Mouse (Mus musculus): Measurements from ENCODE around the gene Ahcyl1. TPM values are rescaled to one million over a fixed set of nuclear protein-coding genes. Genes with fewer than 3 reads are reported as not detected.

Gene Ahcyl1
- polyA plus RNA-seq (2012; rRNA removed), result 22.9 and 30.1 TPM in 2 replicates
- 28.6 and 29.8 TPM in 2 replicates for polyA plus RNA-seq (2014; fragmentation: Nextera tagmentation; extraction: Ambion mirVana)

DNA sequence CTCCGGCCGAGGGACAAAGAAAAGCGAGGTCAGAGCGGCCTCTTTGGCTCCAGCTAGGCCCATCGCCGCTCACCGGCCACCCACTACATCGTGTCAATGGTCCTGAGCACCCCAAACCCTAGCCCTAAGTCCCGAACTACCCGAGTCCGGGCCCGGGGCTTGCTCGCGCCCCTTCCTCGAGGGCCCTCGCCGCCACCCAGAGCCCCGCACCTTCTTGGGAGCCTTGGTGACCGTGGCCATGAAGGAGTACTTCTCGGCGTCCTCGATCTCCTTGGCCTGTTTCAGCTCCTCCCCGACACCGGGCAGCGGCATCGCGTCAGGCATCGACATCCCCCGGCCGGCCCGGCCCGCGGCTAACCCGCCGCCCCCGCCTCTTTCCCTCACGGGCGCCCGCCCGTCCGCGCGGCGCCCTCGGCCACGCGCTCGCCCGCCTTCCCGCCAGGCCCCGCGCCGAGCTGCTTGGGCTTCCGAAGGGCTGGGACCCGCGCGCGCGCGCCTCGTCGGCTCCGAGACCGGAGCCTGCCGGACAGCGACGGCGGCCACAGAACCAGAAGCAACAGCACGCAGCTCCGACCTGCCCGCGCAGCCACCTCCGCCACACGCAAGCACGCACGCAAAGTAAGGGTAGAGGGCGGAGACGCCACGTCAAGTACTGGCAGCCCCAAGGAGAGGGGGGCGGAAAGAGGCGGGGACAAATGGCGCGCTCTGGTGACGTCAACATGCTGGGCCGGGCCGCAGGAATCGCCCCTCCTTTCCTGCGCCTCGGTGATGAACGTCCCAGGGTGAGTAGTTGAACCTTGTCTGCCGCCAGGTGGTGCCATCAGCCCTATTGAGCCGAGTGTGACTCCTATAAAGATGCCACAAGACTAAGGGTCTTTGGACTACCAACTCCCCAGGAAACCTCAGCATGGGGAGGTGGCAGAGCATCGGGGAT lies at the start of gene Ahcyl1:
Gene Ahcyl1 (minus strand): TSS at position 613 of the 934 bp plus-strand sequence.
- Histone ChIP-seq H3K9me3 (ENCODE audit: control insufficient read depth, low read length) (no peaks in the 10 kb centered on the region), H3K36me3 (replicated peaks; ENCODE audit: control insufficient read depth, insufficient read depth, low read depth) (no peaks in the 10 kb centered on the region), H3K4me3 (ENCODE audit: insufficient read depth in 1 of 2, low read depth in 2 of 2, low read length in 2 of 2) (peak within 1 kb of the TSS; percentile 94 to 96), H3K4me1 (replicated peaks; ENCODE audit: control insufficient read depth in 2 of 2, insufficient read depth in 2 of 2, low read length in 1 of 2) (peaks cover 8 to 16% of the 10 kb centered on the region in 2 experiments), H3K27ac (peak within 1 kb of the TSS; percentile 52), H3K27me3 (ENCODE audit: control insufficient read depth, insufficient read depth, low read length) (no peaks in the 10 kb centered on the region), H3K9ac (replicated peaks) (peak within 1 kb of the TSS; percentile 94), H3K4me2 (ENCODE audit: low read depth) (peak within 1 kb of the TSS; percentile 98)
- under 1% methylated on average over 93 of the region's 93 CpGs for WGBS (ENCODE audit: insufficient replicate concordance)
- TF ChIP-seq EP300 (IDR thresholded peaks at IDR 0.05; ENCODE audit: low read depth) (no peak), CTCF (IDR thresholded peaks at IDR 0.05; ENCODE audit: low read depth) (peak; percentile 96)
- DNase-seq (ENCODE audit: low read depth in 3 of 3, low spot score in 3 of 3) (peak; percentile 93 to 94 (median 93)), ATAC-seq (ENCODE audit: insufficient read depth) (peak; percentile 94)

DNA sequence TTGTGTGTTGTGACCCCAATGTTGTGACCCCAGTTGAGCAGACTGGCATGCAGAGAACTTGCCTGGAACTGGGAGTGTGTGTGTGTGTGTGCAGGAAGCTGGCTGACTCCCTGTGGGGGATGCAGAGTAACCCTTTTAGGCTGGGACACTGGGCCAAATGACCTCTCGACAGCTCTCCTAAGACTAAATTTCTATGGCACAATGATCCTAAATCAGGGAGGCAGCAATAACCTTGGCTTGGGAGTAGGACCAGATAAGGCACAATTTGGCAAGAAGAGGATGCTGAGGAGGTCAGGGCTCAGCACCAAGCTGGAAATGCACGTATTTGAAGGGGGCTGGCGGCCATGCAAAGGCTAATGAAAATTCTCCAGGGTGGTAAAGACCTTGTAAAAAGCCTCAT lies 49.7 kb upstream of the Ahcyl1 start:
- H3K4me1 ChIP-seq (replicated peaks; ENCODE audit: control insufficient read depth in 2 of 2, insufficient read depth in 2 of 2, low read length in 1 of 2), result peaks cover 0 to 14% of the 10 kb centered on the region in 2 experiments; a peak in 2 of 4 replicates
- 58% methylated on average over 3 of the region's 3 CpGs for WGBS (ENCODE audit: insufficient replicate concordance)
- H3K4me2 ChIP-seq (ENCODE audit: low read depth), result no peak overlapping the region
- H3K27me3 ChIP-seq (ENCODE audit: control insufficient read depth, insufficient read depth, low read length), result no peaks in the 10 kb centered on the region
- H3K9me3 ChIP-seq (ENCODE audit: control insufficient read depth, low read length), result no peaks in the 10 kb centered on the region
- no peak overlapping the region for H3K9ac ChIP-seq (replicated peaks)
- H3K27ac ChIP-seq, result no peak overlapping the region
- DNase-seq (ENCODE audit: low read depth in 3 of 3, low spot score in 3 of 3) (no peak), ATAC-seq (ENCODE audit: insufficient read depth) (no peak)
- H3K4me3 ChIP-seq (ENCODE audit: insufficient read depth in 1 of 2, low read depth in 2 of 2, low read length in 2 of 2), result no peak overlapping the region
- H3K36me3 ChIP-seq (replicated peaks; ENCODE audit: control insufficient read depth, insufficient read depth, low read depth), result no peaks in the 10 kb centered on the region
- TF ChIP-seq EP300 (IDR thresholded peaks at IDR 0.05; ENCODE audit: low read depth), result no peak
- no peak for TF ChIP-seq CTCF (IDR thresholded peaks at IDR 0.05; ENCODE audit: low read depth)

DNA sequence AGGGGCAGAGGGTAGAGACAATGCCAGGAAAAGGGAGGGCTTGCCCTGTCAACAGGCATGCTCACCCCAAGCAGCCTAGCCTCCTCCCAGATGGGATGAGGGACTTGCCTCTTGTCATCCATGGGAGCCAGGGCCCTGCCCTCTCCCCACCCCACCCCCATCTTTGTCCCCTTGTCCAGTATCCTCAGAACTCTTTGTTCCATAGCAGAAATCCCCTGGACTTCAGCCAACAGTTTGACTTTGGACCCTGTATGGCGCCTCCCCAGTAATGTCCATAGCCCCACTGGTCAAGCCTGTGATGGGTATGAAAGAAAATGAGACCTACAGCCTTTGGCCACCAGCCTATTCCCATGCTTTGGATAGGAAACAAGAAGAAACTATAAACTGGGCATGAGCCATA lies 47.3 kb upstream of the Ahcyl1 start:
- 52% methylated on average over 1 of the region's 1 CpGs for WGBS (ENCODE audit: insufficient replicate concordance)

DNA sequence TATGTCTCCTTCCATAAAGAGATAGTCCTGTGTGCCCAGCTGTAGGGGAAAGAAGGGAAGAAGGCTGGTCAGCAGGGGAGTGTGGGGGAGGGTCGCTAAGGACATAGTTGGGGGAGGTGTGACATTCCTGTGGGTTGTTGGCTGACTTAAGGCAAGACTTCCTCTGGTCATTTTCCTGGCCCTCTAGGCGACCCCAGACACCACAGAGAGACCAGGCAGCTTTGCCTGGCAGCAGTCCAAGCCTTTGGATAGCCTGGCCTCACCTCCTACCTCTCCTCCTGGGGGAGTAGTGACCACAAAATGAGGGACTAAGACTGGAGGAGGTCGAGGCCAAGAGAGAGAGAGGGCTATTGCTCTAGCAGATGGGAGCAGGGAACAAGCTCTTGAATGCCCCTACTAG lies 46.7 kb upstream of the Ahcyl1 start:
- Histone ChIP-seq H3K27me3 (ENCODE audit: control insufficient read depth, insufficient read depth, low read length) (no peaks in the 10 kb centered on the region), H3K27ac (no peak overlapping the region), H3K9ac (replicated peaks) (no peak overlapping the region), H3K36me3 (replicated peaks; ENCODE audit: control insufficient read depth, insufficient read depth, low read depth) (no peaks in the 10 kb centered on the region), H3K4me3 (ENCODE audit: insufficient read depth in 1 of 2, low read depth in 2 of 2, low read length in 2 of 2) (no peak overlapping the region), H3K4me2 (ENCODE audit: low read depth) (no peak overlapping the region), H3K4me1 (replicated peaks; ENCODE audit: control insufficient read depth in 2 of 2, insufficient read depth in 2 of 2, low read length in 1 of 2) (peaks cover 0 to 21% of the 10 kb centered on the region in 2 experiments; a peak in 2 of 4 replicates), H3K9me3 (ENCODE audit: control insufficient read depth, low read length) (no peaks in the 10 kb centered on the region)
- no peak for TF ChIP-seq CTCF (IDR thresholded peaks at IDR 0.05; ENCODE audit: low read depth)
- no peak for TF ChIP-seq EP300 (IDR thresholded peaks at IDR 0.05; ENCODE audit: low read depth)
- no peak for ATAC-seq (ENCODE audit: insufficient read depth)
- WGBS (ENCODE audit: insufficient replicate concordance), result 14% methylated on average over 3 of the region's 3 CpGs
- no peak for DNase-seq (ENCODE audit: low read depth in 3 of 3, low spot score in 3 of 3)

More for the DNA sequence above, 47.3 kb upstream of the Ahcyl1 start:
- Histone ChIP-seq H3K4me1 (replicated peaks; ENCODE audit: control insufficient read depth in 2 of 2, insufficient read depth in 2 of 2, low read length in 1 of 2) (peaks cover 0 to 21% of the 10 kb centered on the region in 2 experiments; a peak in 2 of 4 replicates), H3K9ac (replicated peaks) (no peak overlapping the region), H3K9me3 (ENCODE audit: control insufficient read depth, low read length) (no peaks in the 10 kb centered on the region), H3K4me2 (ENCODE audit: low read depth) (no peak overlapping the region), H3K27ac (no peak overlapping the region), H3K27me3 (ENCODE audit: control insufficient read depth, insufficient read depth, low read length) (no peaks in the 10 kb centered on the region), H3K36me3 (replicated peaks; ENCODE audit: control insufficient read depth, insufficient read depth, low read depth) (no peaks in the 10 kb centered on the region), H3K4me3 (ENCODE audit: insufficient read depth in 1 of 2, low read depth in 2 of 2, low read length in 2 of 2) (no peak overlapping the region)
- TF ChIP-seq CTCF (IDR thresholded peaks at IDR 0.05; ENCODE audit: low read depth), result no peak
- no peak for TF ChIP-seq EP300 (IDR thresholded peaks at IDR 0.05; ENCODE audit: low read depth)
- peak; percentile 42; the same call in 1 of the 2 replicates for ATAC-seq (ENCODE audit: insufficient read depth)
- no peak for DNase-seq (ENCODE audit: low read depth in 3 of 3, low spot score in 3 of 3)

DNA sequence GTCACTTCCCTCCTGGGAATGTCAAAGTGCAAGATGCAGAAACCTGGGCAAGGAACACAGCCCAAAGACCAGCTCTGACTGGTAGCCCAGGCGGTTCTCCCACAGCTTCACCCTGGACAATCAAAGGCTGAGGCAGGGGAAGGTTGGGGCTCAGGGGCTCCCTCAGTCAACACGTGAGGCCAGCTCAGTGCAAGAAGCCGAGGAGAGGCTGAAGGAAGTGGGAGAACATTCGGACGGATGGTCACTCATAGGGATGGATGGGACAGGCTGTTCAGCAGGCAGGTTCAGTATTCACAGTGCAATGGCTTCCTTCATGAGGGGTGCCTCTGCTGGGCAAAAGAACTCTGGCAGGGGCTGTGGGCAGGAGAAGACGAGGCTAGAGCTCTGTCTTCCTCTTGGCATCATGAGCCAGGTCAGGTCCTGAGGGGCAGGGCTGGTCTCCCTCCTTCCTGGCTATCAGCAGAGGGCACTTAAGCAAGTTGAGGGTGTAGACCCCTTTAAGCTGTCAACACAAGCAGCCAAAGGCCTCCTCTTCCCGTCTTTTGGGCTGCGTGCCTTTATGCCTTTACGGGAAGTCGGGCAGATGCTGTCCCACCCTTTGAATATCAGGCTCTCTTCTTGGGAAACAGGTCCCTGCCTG lies 45.8 kb upstream of the Ahcyl1 start:
- ATAC-seq (ENCODE audit: insufficient read depth) (no peak), DNase-seq (ENCODE audit: low read depth in 3 of 3, low spot score in 3 of 3) (no peak)
- WGBS (ENCODE audit: insufficient replicate concordance), result 53% methylated on average over 10 of the region's 10 CpGs
- peaks cover 0 to 21% of the 10 kb centered on the region in 2 experiments; a peak in 2 of 4 replicates for H3K4me1 ChIP-seq (replicated peaks; ENCODE audit: control insufficient read depth in 2 of 2, insufficient read depth in 2 of 2, low read length in 1 of 2)
- H3K36me3 ChIP-seq (replicated peaks; ENCODE audit: control insufficient read depth, insufficient read depth, low read depth), result no peaks in the 10 kb centered on the region
- H3K9ac ChIP-seq (replicated peaks), result no peak overlapping the region
- no peaks in the 10 kb centered on the region for H3K27me3 ChIP-seq (ENCODE audit: control insufficient read depth, insufficient read depth, low read length)
- H3K27ac ChIP-seq, result no peak overlapping the region
- H3K9me3 ChIP-seq (ENCODE audit: control insufficient read depth, low read length), result no peaks in the 10 kb centered on the region
- no peak for TF ChIP-seq CTCF (IDR thresholded peaks at IDR 0.05; ENCODE audit: low read depth)
- TF ChIP-seq EP300 (IDR thresholded peaks at IDR 0.05; ENCODE audit: low read depth), result no peak
- no peak overlapping the region for H3K4me2 ChIP-seq (ENCODE audit: low read depth)
- H3K4me3 ChIP-seq (ENCODE audit: insufficient read depth in 1 of 2, low read depth in 2 of 2, low read length in 2 of 2), result no peak overlapping the region
